8 mouse cellular contexts compared by ENCODE assay signal in genomic region chr2:129130776-129131175, GRCm38 (mm10). TPM values are rescaled to one million over a fixed set of nuclear protein-coding genes. Genes with fewer than 3 reads are reported as not detected.
A peak's percentile ranks its signal among the peaks of the same experiment; 100 is the strongest.
DNase-seq lines count a peak whose midpoint lies in the region; ATAC-seq and TF ChIP-seq lines count a peak whose summit lies in the region.
"Had no signal": no experiment of that assay in that cellular context is flagged by ENCODE, and none has a peak within 500 bp of the region (broad histone marks: within the 10 kb centered on the region; RNA-seq: fewer than 3 reads in every experiment).

No protein-coding gene starts in this region.

- no peak for ATAC-seq in lung, postnatal 0 days
- no peak for ATAC-seq in forebrain, embryonic 13.5 days
- ATAC-seq in liver, embryonic 12.5 days: no peak

- H3K27ac ChIP-seq in lung, postnatal 0 days (ENCODE audit: low read length): no peak overlapping the region
- no peak overlapping the region; the same call in 1 of the 2 replicates for H3K27ac ChIP-seq in forebrain, embryonic 13.5 days
- peak overlapping the region; percentile 91; the same call in 1 of the 2 replicates for H3K27ac ChIP-seq in liver, embryonic 12.5 days

- no peak for TF ChIP-seq EP300 in lung, postnatal 0 days (IDR thresholded peaks at IDR 0.05)

- H3K36me3 ChIP-seq in lung, postnatal 0 days (ENCODE audit: insufficient read depth, low read length): 0 out of 2 replicates have a peak, but pooled peaks cover 5% of the 10 kb centered on the region
- H3K36me3 ChIP-seq in forebrain, embryonic 13.5 days (ENCODE audit: poor library complexity, severe bottlenecking): peaks cover 48% of the 10 kb centered on the region
- H3K36me3 ChIP-seq in liver, embryonic 12.5 days: peaks cover 56% of the 10 kb centered on the region

- no peak overlapping the region for H3K4me3 ChIP-seq in lung, postnatal 0 days (ENCODE audit: low read depth, low read length)
- peak overlapping the region; percentile 70; the same call in 1 of the 2 replicates for H3K4me3 ChIP-seq in forebrain, embryonic 13.5 days
- H3K4me3 ChIP-seq in liver, embryonic 12.5 days: peak overlapping the region; percentile 73

- no peaks in the 10 kb centered on the region for H3K9me3 ChIP-seq in lung, postnatal 0 days (ENCODE audit: low read length)
- H3K9me3 ChIP-seq in forebrain, embryonic 13.5 days (replicated peaks): peaks cover 12% of the 10 kb centered on the region
- H3K9me3 ChIP-seq in liver, embryonic 12.5 days (replicated peaks): no peaks in the 10 kb centered on the region

- no peaks in the 10 kb centered on the region for H3K27me3 ChIP-seq in lung, postnatal 0 days (replicated peaks; ENCODE audit: insufficient read depth, low read length)
- H3K27me3 ChIP-seq in forebrain, embryonic 13.5 days: no peaks in the 10 kb centered on the region
- no peaks in the 10 kb centered on the region for H3K27me3 ChIP-seq in liver, embryonic 12.5 days (replicated peaks)

- DNase-seq in lung, postnatal 0 days (ENCODE audit: low spot score): no peak
- no peak for DNase-seq in lung, adult 18-20 months
- DNase-seq in thymus, postnatal 14 days: peak; percentile 63
- no peak for DNase-seq in testis, postnatal 10 days (ENCODE audit: low spot score)
- no peak for DNase-seq in left cerebral cortex, postnatal 10 days (ENCODE audit: extremely low spot score in 1 of 2, low spot score in 2 of 2)
- DNase-seq: right cerebral cortex, postnatal 4 days had no signal

- WGBS in lung, postnatal 0 days: 93% methylated on average over 2 of the region's 2 CpGs
- 95% methylated on average over 2 of the region's 2 CpGs for WGBS in forebrain, embryonic 13.5 days
- WGBS in liver, embryonic 12.5 days (ENCODE audit: insufficient replicate concordance): 83% methylated on average over 2 of the region's 2 CpGs

- peak overlapping the region; percentile 64; the same call in 1 of the 2 replicates for H3K4me2 ChIP-seq in lung, postnatal 0 days (replicated peaks; ENCODE audit: low read depth, low read length)
- peak overlapping the region; percentile 83 for H3K4me2 ChIP-seq in forebrain, embryonic 13.5 days
- H3K4me2 ChIP-seq in liver, embryonic 12.5 days: peak overlapping the region; percentile 88

- intact Hi-C loops in left cerebral cortex, postnatal 10 days (cut with DNase I): no loop called here

- H3K9ac ChIP-seq in lung, postnatal 0 days (replicated peaks; ENCODE audit: low read depth): no peak overlapping the region
- 0 out of 2 replicates have a peak overlapping the region, but pooled peaks have one; percentile 75 for H3K9ac ChIP-seq in forebrain, embryonic 13.5 days
- H3K9ac ChIP-seq in liver, embryonic 12.5 days: peak overlapping the region; percentile 76

- no peak for TF ChIP-seq CTCF in lung, postnatal 0 days (IDR thresholded peaks at IDR 0.05)

- H3K4me1 ChIP-seq in lung, postnatal 0 days (ENCODE audit: insufficient read depth, low read depth, low read length): peaks cover 6% of the 10 kb centered on the region; the same call in 1 of the 2 replicates
- peaks cover 20% of the 10 kb centered on the region for H3K4me1 ChIP-seq in forebrain, embryonic 13.5 days
- H3K4me1 ChIP-seq in liver, embryonic 12.5 days: peaks cover 26% of the 10 kb centered on the region

RNA-seq across cellular contexts. Expression of gene Chchd5, which starts 1.3 kb away (rescaled TPM):
- polyA plus RNA-seq in lung, postnatal 0 days (2015; fragmentation: Nextera tagmentation; extraction: Ambion mirVana): 21.1 and 21.4 TPM in 2 replicates
- polyA plus RNA-seq in forebrain, embryonic 13.5 days (2015; fragmentation: Nextera tagmentation; extraction: Ambion mirVana): 26.9 and 27.2 TPM in 2 replicates
- 12.3 and 13.6 TPM in 2 replicates for polyA plus RNA-seq in liver, embryonic 12.5 days (2016; fragmentation: Nextera tagmentation; extraction: Ambion mirVana)
- total RNA-seq in left cerebral cortex, postnatal 10 days (2021): 10 to 100 TPM; 12.0 to 12.5 TPM

RNA-seq across cellular contexts. Expression of gene Polr1b, which starts 30.0 kb away (rescaled TPM):
- 5.5 and 6.7 TPM in 2 replicates for polyA plus RNA-seq in lung, postnatal 0 days (2015; fragmentation: Nextera tagmentation; extraction: Ambion mirVana)
- 20.4 and 20.6 TPM in 2 replicates for polyA plus RNA-seq in forebrain, embryonic 13.5 days (2015; fragmentation: Nextera tagmentation; extraction: Ambion mirVana)
- polyA plus RNA-seq in liver, embryonic 12.5 days (2016; fragmentation: Nextera tagmentation; extraction: Ambion mirVana): 38.3 and 40.6 TPM in 2 replicates
- total RNA-seq in left cerebral cortex, postnatal 10 days (2021): 10 to 100 TPM; 21.8 to 24.8 TPM
